In the genomic region with DNA sequence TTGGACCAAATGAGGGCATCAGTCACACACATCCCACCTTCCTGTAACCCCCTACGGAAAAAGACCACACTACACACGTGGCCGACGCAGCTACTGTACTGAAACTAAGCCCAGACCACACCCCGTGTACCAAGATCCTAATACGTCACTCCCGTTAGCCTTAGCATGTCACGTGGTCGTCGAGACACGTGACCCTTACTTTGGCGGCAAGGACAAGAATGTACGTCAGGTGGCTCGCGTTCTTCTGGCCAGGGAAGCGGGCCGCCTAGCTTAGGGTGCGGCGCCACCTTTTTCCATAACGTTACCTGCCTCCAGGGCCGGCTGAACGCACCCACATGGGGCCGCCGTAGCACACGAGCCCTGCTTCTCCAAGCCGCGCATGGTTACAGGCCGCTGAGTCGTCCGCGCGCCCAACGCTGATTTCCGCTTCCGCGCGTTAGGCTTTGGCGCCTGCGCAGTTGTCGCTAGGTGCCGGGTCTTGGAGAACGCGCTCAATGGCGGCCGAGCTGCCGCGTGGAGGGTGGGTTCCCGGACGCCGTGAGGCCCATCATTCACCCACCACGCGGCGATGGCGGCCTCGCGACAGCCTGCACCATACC, we compare ENCODE assay signal across 8 mouse cellular contexts. TPM values are rescaled to one million over a fixed set of nuclear protein-coding genes. Genes with fewer than 3 reads are reported as not detected.
DNase-seq lines count a peak whose midpoint lies in the region; ATAC-seq lines count a peak whose summit lies in the region.

A gene (minus strand): TSS at position 425 of the 599 bp plus-strand sequence.

- ATAC-seq in erythroblast, adult 5-6 weeks (replicated peaks; ENCODE audit: low FRiP score, poor library complexity, severe bottlenecking) = peak; percentile 89
- ATAC-seq in kidney, embryonic 15.5 days (replicated peaks; ENCODE audit: low FRiP score) = peak; percentile 95
- peak; percentile 93 for ATAC-seq in monocyte, adult 5-6 weeks (replicated peaks; ENCODE audit: insufficient number of reproducible peaks, low FRiP score, low TSS enrichment, poor library complexity, severe bottlenecking)

- H3K4me3 ChIP-seq in heart, embryonic 10.5 days = peak within 1 kb of the TSS; percentile 75
- H3K4me3 ChIP-seq in kidney, embryonic 15.5 days (replicated peaks) = peak within 1 kb of the TSS; percentile 64

- peak; percentile 92 to 94 for DNase-seq in B cell, adult 2 months
- peak; percentile 98 for DNase-seq in brain, adult 2 months (ENCODE audit: low read depth, low spot score)
- peak; percentile 98 for DNase-seq in heart, embryonic 10.5 days (ENCODE audit: low spot score)
- DNase-seq in liver = peak; percentile 95
- peak; percentile 93 to 98 for DNase-seq in spleen, postnatal 4 days (ENCODE audit: low spot score in 2 of 2)

- no peaks in the 10 kb centered on the region for H3K4me1 ChIP-seq in heart, embryonic 10.5 days
- 0 out of 2 replicates have a peak, but pooled peaks cover 4% of the 10 kb centered on the region for H3K4me1 ChIP-seq in kidney, embryonic 15.5 days

- H3K27me3 ChIP-seq in heart, embryonic 10.5 days (ENCODE audit: insufficient read depth, poor library complexity, severe bottlenecking) = no peaks in the 10 kb centered on the region
- no peaks in the 10 kb centered on the region for H3K27me3 ChIP-seq in kidney, embryonic 15.5 days

- H3K36me3 ChIP-seq in heart, embryonic 10.5 days = peaks cover 27% of the 10 kb centered on the region
- H3K36me3 ChIP-seq in kidney, embryonic 15.5 days = peaks cover 31% of the 10 kb centered on the region

- H3K4me2 ChIP-seq in kidney, embryonic 15.5 days = peak within 1 kb of the TSS; percentile 74

- peak within 1 kb of the TSS; percentile 73 for H3K9ac ChIP-seq in kidney, embryonic 15.5 days

- under 1% methylated on average over 56 of the region's 56 CpGs for WGBS in heart, embryonic 10.5 days
- WGBS in kidney, embryonic 15.5 days = under 1% methylated on average over 56 of the region's 56 CpGs

- H3K27ac ChIP-seq in heart, embryonic 10.5 days = peak within 1 kb of the TSS; percentile 99
- peak within 1 kb of the TSS; percentile 96 for H3K27ac ChIP-seq in kidney, embryonic 15.5 days

- H3K9me3 ChIP-seq in heart, embryonic 10.5 days = no peaks in the 10 kb centered on the region
- H3K9me3 ChIP-seq in kidney, embryonic 15.5 days (replicated peaks) = no peaks in the 10 kb centered on the region

RNA-seq across cellular contexts. Expression of the gene that starts here (rescaled TPM):
- total RNA-seq in erythroblast, adult 5-6 weeks (2015; ENCODE audit: low replicate concordance) = 39.8 and 54.5 TPM in 2 replicates
- total RNA-seq in erythroblast, adult 5-6 weeks (2017; ENCODE audit: low replicate concordance) = 64.6 and 70.5 TPM in 2 replicates
- 10.3 and 11.6 TPM in 2 replicates for polyA plus RNA-seq in heart, embryonic 10.5 days (2016; fragmentation: Nextera tagmentation; extraction: Ambion mirVana)
- polyA plus RNA-seq in kidney, embryonic 15.5 days (2015; fragmentation: Nextera tagmentation; extraction: Ambion mirVana) = 9.7 and 11.1 TPM in 2 replicates
- 8.4 to 14.5 TPM (median 11.4 TPM) in 3 replicates for total RNA-seq in monocyte, adult 5-6 weeks (2017)

Comparison
In these comparisons a context has a peak if more than half of its experiments do, and no peak if none do; other contexts are left out.
1. Peak in every context shown above with its lines: DNase-seq, ATAC-seq, H3K4me3 ChIP-seq and H3K27ac ChIP-seq.